Mouse (Mus musculus) cerebellum, postnatal 36 days (tissue): ENCODE results near the gene Olfr638.
"Not testable (repeated sequence)": the region's sequence is repeated elsewhere in the genome, so short reads cannot be mapped to it uniquely, and the experiment has no call there.

Experiments
- DNase-seq, 2 experiments: peaks; one replicate each; pipeline ENCODE4 v3.0.0; 2021 to 2022; ENCODE audit warnings: mixed read lengths in 2 of 2

Olfr638 gene

GRCm38 (mm10) chr7:103998446-103998845 lies at the start of gene Olfr638:
Olfr638 (plus strand) TSS chr7:103998746.
- DNase-seq: no peak

- not testable (repeated sequence) for DNase-seq
Observed at GRCm38 (mm10) chr7:103966873-103967272, 31.7 kb upstream of the Olfr638 start.

GRCm38 (mm10) chr7:103970852-103971251 lies 27.7 kb upstream of the Olfr638 start, which contains the start of gene Olfr635:
Olfr635 (plus strand) TSS chr7:103971152.
- DNase-seq: no peak

- DNase-seq: no peak
Observed at GRCm38 (mm10) chr7:103971782-103972181, 26.8 kb upstream of the Olfr638 start.

GRCm38 (mm10) chr7:103999124-103999523 lies 578 bp downstream of the Olfr638 start:
- DNase-seq: no peak

GRCm38 (mm10) chr7:104017203-104017602 lies 18.7 kb downstream of the Olfr638 start, which contains the start of gene Olfr639:
Olfr639 (minus strand) TSS chr7:104017303.
- no peak for DNase-seq

- no peak for DNase-seq
Observed at GRCm38 (mm10) chr7:104018953-104019352, 20.4 kb downstream of the Olfr638 start.

GRCm38 (mm10) chr7:104021651-104022050 lies 23.1 kb downstream of the Olfr638 start:
- DNase-seq: no peak

- DNase-seq: no peak
Observed at GRCm38 (mm10) chr7:104025473-104025872, 26.9 kb downstream of the Olfr638 start, which contains the start of gene Olfr640. Olfr640 (minus strand) TSS chr7:104025573.

- no peak for DNase-seq
Observed at GRCm38 (mm10) chr7:104026978-104027377, 28.4 kb downstream of the Olfr638 start.

- DNase-seq: no peak
Observed at GRCm38 (mm10) chr7:104035145-104035544, 36.6 kb downstream of the Olfr638 start, which contains the start of gene Olfr641. Olfr641 (plus strand) TSS chr7:104035445.

- DNase-seq: no peak
Observed at GRCm38 (mm10) chr7:104050745-104051144, 52.2 kb downstream of the Olfr638 start.

- DNase-seq: no peak
Observed at GRCm38 (mm10) chr7:104052566-104052965, 54.0 kb downstream of the Olfr638 start, which contains the start of gene Olfr642. Olfr642 (minus strand) TSS chr7:104052666.
